Mouse (Mus musculus) G1E (cell line): Measurements from ENCODE around the gene Rps6kc1. TPM values are rescaled to one million over a fixed set of nuclear protein-coding genes. Genes with fewer than 3 reads are reported as not detected.

ENCODE experiments used
- ATAC-seq: 2 replicates; pipeline ENCODE4 v1.8.0; 2016; ENCODE audit warnings: mild to moderate bottlenecking; ENCODE audit not compliant: insufficient number of reproducible peaks, poor library complexity, low FRiP score, severe bottlenecking; ENCODE audit errors: extremely low read depth
- DNase-seq: peaks from one replicate; pipeline ENCODE4 v3.0.0; 2012; ENCODE audit warnings: low spot score
- H3K27me3 ChIP-seq: 2 replicates; pipeline ENCODE4 v1.6.1; 2012; ENCODE audit warnings: mild to moderate bottlenecking, low read length, inconsistent platforms; ENCODE audit not compliant: insufficient read depth
- H3K36me3 ChIP-seq: replicated peaks from 2 replicates; pipeline ENCODE3; 2012; ENCODE audit warnings: mild to moderate bottlenecking, inconsistent platforms
- H3K4me1 ChIP-seq: 2 replicates; pipeline ENCODE4 v1.6.1; 2012; ENCODE audit warnings: low read depth, low read length, inconsistent platforms, mixed read lengths; ENCODE audit not compliant: insufficient read depth
- H3K4me3 ChIP-seq: 2 replicates; pipeline ENCODE4 v1.5.1; 2012; ENCODE audit warnings: low read depth, mild to moderate bottlenecking, inconsistent platforms, low read length, moderate library complexity, mixed read lengths
- H3K9me3 ChIP-seq: replicated peaks from 2 replicates; pipeline ENCODE4 v1.6.1; 2012; ENCODE audit warnings: inconsistent platforms
- CTCF ChIP-seq: IDR thresholded peaks from 2 replicates; pipeline ENCODE4 v1.5.1; 2012; ENCODE audit warnings: low read depth, low read length, inconsistent platforms, mixed read lengths
- GATA1 ChIP-seq: IDR thresholded peaks from 2 replicates; pipeline ENCODE4 v1.6.1; 2012; ENCODE audit warnings: borderline replicate concordance, low read length, inconsistent platforms, mixed read lengths
- GATA2 ChIP-seq: IDR thresholded peaks from 2 replicates; pipeline ENCODE4 v1.6.1; 2012; ENCODE audit warnings: low read depth, low read length, inconsistent platforms, borderline replicate concordance
- POLR2AphosphoS5 ChIP-seq: IDR thresholded peaks from 2 replicates; pipeline ENCODE4 v1.6.1; 2012; ENCODE audit warnings: low read depth, low read length, inconsistent platforms; ENCODE audit not compliant: insufficient replicate concordance
- TAL1 ChIP-seq: conservative IDR thresholded peaks from 2 replicates; pipeline ENCODE4 v1.6.1; 2012; ENCODE audit warnings: low read depth, low read length, inconsistent platforms, mixed read lengths
- polyA plus RNA-seq: library from polyadenylated mRNA; stranded (reverse); fragments of >175 nt; gene quantifications from 2 replicates; pipeline ENCODE4 v1.2.3, GENCODE M21; 2012
- total RNA-seq, 2 experiments: library from RNA; stranded (forward) in 1 of 2; stranded (reverse) in 1 of 2; fragments of 200-1000 nt in 1 of 2; fragments of >200 nt in 1 of 2; fragmentation: Nextera tagmentation in 1 of 2; gene quantifications; 2 replicates each; pipeline ENCODE4 v1.2.3; 2014 to 2017

Gene Rps6kc1
- total and polyA plus RNA-seq, 3 experiments = 15.2 to 31.4 (median 16.5) TPM

- DNase-seq (no peak), ATAC-seq (no peak)
- no peaks in the 10 kb centered on the region for H3K27me3 ChIP-seq
- H3K4me3 ChIP-seq = no peak overlapping the region
- no peaks in the 10 kb centered on the region for H3K4me1 ChIP-seq
- no peaks in the 10 kb centered on the region for H3K9me3 ChIP-seq
- no peak for TF ChIP-seq POLR2AphosphoS5
- TF ChIP-seq TAL1 = no peak
- H3K36me3 ChIP-seq = peaks cover 55% of the 10 kb centered on the region
Measured at GRCm38 (mm10) chr1:190797483-190798058, 114.0 kb downstream of the Rps6kc1 start.

- H3K27me3 ChIP-seq = no peaks in the 10 kb centered on the region
- peak; percentile 9 for DNase-seq
- no peak overlapping the region for H3K4me3 ChIP-seq
- TF ChIP-seq POLR2AphosphoS5 = no peak
- peak; percentile 72 for TF ChIP-seq CTCF
- no peak for TF ChIP-seq TAL1
- TF ChIP-seq GATA1 = no peak
- no peak for TF ChIP-seq GATA2
- no peaks in the 10 kb centered on the region for H3K4me1 ChIP-seq
- no peak for ATAC-seq
- H3K36me3 ChIP-seq = peaks cover 52% of the 10 kb centered on the region
- no peaks in the 10 kb centered on the region for H3K9me3 ChIP-seq
Measured at GRCm38 (mm10) chr1:190796745-190797482, 114.7 kb downstream of the Rps6kc1 start.

- DNase-seq (no peak), ATAC-seq (no peak)
- Histone ChIP-seq H3K4me1 (no peaks in the 10 kb centered on the region), H3K36me3 (peaks cover 41% of the 10 kb centered on the region), H3K27me3 (no peaks in the 10 kb centered on the region), H3K4me3 (no peak overlapping the region), H3K9me3 (no peaks in the 10 kb centered on the region)
- TF ChIP-seq GATA2 = no peak
- TF ChIP-seq TAL1 = no peak
- no peak for TF ChIP-seq CTCF
- TF ChIP-seq POLR2AphosphoS5 = no peak
Measured at GRCm38 (mm10) chr1:190791638-190792037, 119.9 kb downstream of the Rps6kc1 start.

GRCm38 (mm10) chr1:190790720-190791119, 120.8 kb downstream of the Rps6kc1 start:
- Histone ChIP-seq H3K4me1 (no peaks in the 10 kb centered on the region), H3K27me3 (no peaks in the 10 kb centered on the region)
- no peak for DNase-seq

GRCm38 (mm10) chr1:190777660-190778059, 133.9 kb downstream of the Rps6kc1 start:
- DNase-seq (no peak), ATAC-seq (no peak)
- Histone ChIP-seq H3K4me1 (0 out of 2 replicates have a peak, but pooled peaks cover 2% of the 10 kb centered on the region), H3K36me3 (peaks cover 45% of the 10 kb centered on the region), H3K27me3 (no peaks in the 10 kb centered on the region), H3K9me3 (no peaks in the 10 kb centered on the region), H3K4me3 (no peak overlapping the region)
- TF ChIP-seq TAL1 = no peak
- TF ChIP-seq GATA1 = no peak
- no peak for TF ChIP-seq POLR2AphosphoS5

More at GRCm38 (mm10) chr1:190790720-190791119, 120.8 kb downstream of the Rps6kc1 start:
- no peak for TF ChIP-seq GATA1
- no peak for TF ChIP-seq GATA2
- no peak for TF ChIP-seq CTCF
- no peak for TF ChIP-seq TAL1
- Histone ChIP-seq H3K36me3 (peaks cover 46% of the 10 kb centered on the region), H3K9me3 (no peaks in the 10 kb centered on the region; the same call in 1 of the 2 replicates), H3K4me3 (no peak overlapping the region)
- no peak for ATAC-seq

- DNase-seq (no peak), ATAC-seq (no peak)
- Histone ChIP-seq H3K4me1 (no peaks in the 10 kb centered on the region), H3K36me3 (peaks cover 47% of the 10 kb centered on the region), H3K4me3 (no peak overlapping the region), H3K27me3 (no peaks in the 10 kb centered on the region), H3K9me3 (no peaks in the 10 kb centered on the region)
- no peak for TF ChIP-seq TAL1
- no peak for TF ChIP-seq GATA2
- no peak for TF ChIP-seq GATA1
- TF ChIP-seq CTCF = no peak
- no peak for TF ChIP-seq POLR2AphosphoS5
Measured at GRCm38 (mm10) chr1:190776260-190776659, 135.3 kb downstream of the Rps6kc1 start.
